Mouse (Mus musculus) heart, adult 2 months (tissue): ENCODE results near the gene Neurod4. TPM values are rescaled to one million over a fixed set of nuclear protein-coding genes. Genes with fewer than 3 reads are reported as not detected.
"Not testable (repeated sequence)": the region's sequence is repeated elsewhere in the genome, so short reads cannot be mapped to it uniquely, and the experiment has no call there.

Experiments
- DNase-seq, 2 experiments: peaks; one replicate each; pipeline ENCODE4 v3.0.0; 2021
- H3K27ac ChIP-seq: fragments of 200-600 bp; 2 replicates; pipeline ENCODE4 v1.8.1; 2022
- H3K27me3 ChIP-seq: fragments of 200-500 bp; 2 replicates; pipeline ENCODE4 v1.6.1; 2012; ENCODE audit warnings: mild to moderate bottlenecking, low read length, inconsistent platforms, mixed read lengths; ENCODE audit not compliant: control insufficient read depth, insufficient read depth
- H3K36me3 ChIP-seq: fragments of 200-500 bp; 2 replicates; pipeline ENCODE4 v1.6.1; 2012; ENCODE audit warnings: low read length, inconsistent platforms; ENCODE audit not compliant: control insufficient read depth, insufficient read depth
- H3K4me1 ChIP-seq: fragments of 200-500 bp; 2 replicates; pipeline ENCODE4 v1.6.1; 2011; ENCODE audit warnings: low read length; ENCODE audit not compliant: control insufficient read depth, insufficient read depth
- H3K4me3 ChIP-seq: fragments of 200-600 bp; 2 replicates; pipeline ENCODE4 v1.8.1; 2022
- H3K79me2 ChIP-seq: fragments of 200-500 bp; replicated peaks from 2 replicates; pipeline ENCODE4 v1.6.1; 2012; ENCODE audit warnings: mild to moderate bottlenecking, inconsistent platforms, low read length, moderate library complexity, mixed read lengths; ENCODE audit not compliant: control insufficient read depth, insufficient read depth
- H3K9ac ChIP-seq: fragments of 200-500 bp; 2 replicates; pipeline ENCODE4 v1.6.1; 2012; ENCODE audit warnings: low read depth, mild to moderate bottlenecking, control low read depth, inconsistent platforms, low read length, mixed read lengths
- CTCF ChIP-seq: fragments of 200-600 bp; IDR thresholded peaks from 2 replicates; pipeline ENCODE4 v1.8.1; 2022; ENCODE audit warnings: antibody characterized with exemption, mild to moderate bottlenecking, moderate library complexity
- EP300 ChIP-seq: fragments of 200-500 bp; IDR thresholded peaks from 2 replicates; pipeline ENCODE4 v1.6.1; 2011; ENCODE audit warnings: low read depth, low read length, control low read depth; ENCODE audit not compliant: insufficient read depth
- POLR2A ChIP-seq: fragments of 200-500 bp; IDR thresholded peaks from 2 replicates; pipeline ENCODE4 v1.6.1; 2011; ENCODE audit warnings: mild to moderate bottlenecking, low read depth, low read length, control low read depth; ENCODE audit not compliant: insufficient read depth
- WGBS: fragments of 180-500 bp; shearing (Covaris S2); methylation state at CpG from one replicate; pipeline ENCODE4 v1.1.7; 2018; 5-methylcytosine and 5-hydroxymethylcytosine counted together
- intact Hi-C: fragments of 180-260 bp; cut with DNase I; formaldehyde crosslinking; loops from one replicate; pipeline ENCODE4 v1.15.1; 2025
- polyA plus RNA-seq: library from polyadenylated mRNA; depleted of rRNA; stranded (reverse); fragments of >200 nt; gene quantifications from 2 replicates; pipeline ENCODE4 v1.2.3, GENCODE M21; 2012
- total RNA-seq, 2 experiments: library from RNA; stranded (reverse); gene quantifications; 2 replicates each; pipeline ENCODE4 v1.2.3; 2021

Gene Neurod4
- total and polyA plus RNA-seq, 3 experiments: not detected

- Histone ChIP-seq H3K79me2 (no peaks in the 10 kb centered on the region), H3K4me1 (no peaks in the 10 kb centered on the region), H3K36me3 (no peaks in the 10 kb centered on the region), H3K9ac (no peak overlapping the region), H3K4me3 (no peak overlapping the region), H3K27ac (no peak overlapping the region), H3K27me3 (no peaks in the 10 kb centered on the region)
- intact Hi-C loops: no loop called here
- no peak for DNase-seq
- TF ChIP-seq CTCF: no peak
- no peak for TF ChIP-seq EP300
- no peak for TF ChIP-seq POLR2A
These were observed 35.8 kb upstream of the Neurod4 start for GRCm38 (mm10) chr10:130315846-130316245.

- TF ChIP-seq CTCF (no peak), EP300 (no peak), POLR2A (no peak)
- no peaks in the 10 kb centered on the region for H3K79me2 ChIP-seq
- DNase-seq: peak; percentile 14 to 33
- no peaks in the 10 kb centered on the region for H3K36me3 ChIP-seq
- intact Hi-C loops: no loop called here
- no peaks in the 10 kb centered on the region for H3K27me3 ChIP-seq
- H3K4me3 ChIP-seq: no peak overlapping the region
- no peaks in the 10 kb centered on the region for H3K4me1 ChIP-seq
- H3K27ac ChIP-seq: no peak overlapping the region
- WGBS: 47% methylated on average over 2 of the region's 2 CpGs
- H3K9ac ChIP-seq: no peak overlapping the region
These were observed 34.2 kb upstream of the Neurod4 start for GRCm38 (mm10) chr10:130314110-130314829.

GRCm38 (mm10) chr10:130313531-130313930 lies 33.5 kb upstream of the Neurod4 start:
- Histone ChIP-seq H3K9ac (no peak overlapping the region), H3K27ac (no peak overlapping the region), H3K79me2 (no peaks in the 10 kb centered on the region), H3K4me1 (no peaks in the 10 kb centered on the region), H3K27me3 (no peaks in the 10 kb centered on the region), H3K36me3 (no peaks in the 10 kb centered on the region), H3K4me3 (no peak overlapping the region)
- intact Hi-C loops: no loop called here
- DNase-seq: no peak
- TF ChIP-seq CTCF (no peak), POLR2A (no peak), EP300 (no peak)
- WGBS: 56% methylated on average over 1 of the region's 1 CpGs

GRCm38 (mm10) chr10:130311534-130312227 lies 31.6 kb upstream of the Neurod4 start:
- intact Hi-C loops: no loop called here
- Histone ChIP-seq H3K4me1 (no peaks in the 10 kb centered on the region), H3K36me3 (no peaks in the 10 kb centered on the region), H3K79me2 (no peaks in the 10 kb centered on the region), H3K9ac (no peak overlapping the region), H3K4me3 (no peak overlapping the region), H3K27me3 (no peaks in the 10 kb centered on the region), H3K27ac (no peak overlapping the region)
- 70% methylated on average over 2 of the region's 2 CpGs for whole genome bisulfite sequencing
- no peak for DNase-seq
- TF ChIP-seq EP300 (no peak), POLR2A (no peak), CTCF (no peak)

GRCm38 (mm10) chr10:130304138-130304537 lies 24.1 kb upstream of the Neurod4 start:
- intact Hi-C loops, H3K4me3 ChIP-seq, H3K36me3 ChIP-seq, H3K4me1 ChIP-seq, DNase-seq, H3K27me3 ChIP-seq, H3K27ac ChIP-seq, H3K79me2 ChIP-seq, H3K9ac ChIP-seq: not testable (repeated sequence)
- WGBS: 73% methylated on average over 4 of the region's 5 CpGs

GRCm38 (mm10) chr10:130298748-130299147 lies 18.7 kb upstream of the Neurod4 start:
- not testable (repeated sequence) for DNase-seq

More at GRCm38 (mm10) chr10:130298748-130299147, 18.7 kb upstream of the Neurod4 start:
- not testable (repeated sequence) for H3K27ac ChIP-seq, H3K9ac ChIP-seq, H3K4me1 ChIP-seq, H3K79me2 ChIP-seq, H3K36me3 ChIP-seq, H3K4me3 ChIP-seq, H3K27me3 ChIP-seq
- TF ChIP-seq CTCF: peak; percentile 64
- WGBS: 18% methylated on average over 4 of the region's 4 CpGs
- intact Hi-C loops: loop anchor here (2.0 kb wide), 1 partner anchor 70 kb away; no protein-coding TSS in a partner anchor
